Mouse (Mus musculus) cerebellum, adult (tissue): Measurements from ENCODE around the gene Ssna1.
"Not testable (repeated sequence)": the region's sequence is repeated elsewhere in the genome, so short reads cannot be mapped to it uniquely, and the experiment has no call there.

Source experiments
- ATAC-seq: cut with Nextera tagmentation; 2 replicates; pipeline ENCODE4 v1.9.2; 2017; ENCODE audit warnings: mild to moderate bottlenecking, moderate library complexity, mixed read lengths; ENCODE audit not compliant: insufficient number of reproducible peaks, low FRiP score, low TSS enrichment

Ssna1 gene

DNA sequence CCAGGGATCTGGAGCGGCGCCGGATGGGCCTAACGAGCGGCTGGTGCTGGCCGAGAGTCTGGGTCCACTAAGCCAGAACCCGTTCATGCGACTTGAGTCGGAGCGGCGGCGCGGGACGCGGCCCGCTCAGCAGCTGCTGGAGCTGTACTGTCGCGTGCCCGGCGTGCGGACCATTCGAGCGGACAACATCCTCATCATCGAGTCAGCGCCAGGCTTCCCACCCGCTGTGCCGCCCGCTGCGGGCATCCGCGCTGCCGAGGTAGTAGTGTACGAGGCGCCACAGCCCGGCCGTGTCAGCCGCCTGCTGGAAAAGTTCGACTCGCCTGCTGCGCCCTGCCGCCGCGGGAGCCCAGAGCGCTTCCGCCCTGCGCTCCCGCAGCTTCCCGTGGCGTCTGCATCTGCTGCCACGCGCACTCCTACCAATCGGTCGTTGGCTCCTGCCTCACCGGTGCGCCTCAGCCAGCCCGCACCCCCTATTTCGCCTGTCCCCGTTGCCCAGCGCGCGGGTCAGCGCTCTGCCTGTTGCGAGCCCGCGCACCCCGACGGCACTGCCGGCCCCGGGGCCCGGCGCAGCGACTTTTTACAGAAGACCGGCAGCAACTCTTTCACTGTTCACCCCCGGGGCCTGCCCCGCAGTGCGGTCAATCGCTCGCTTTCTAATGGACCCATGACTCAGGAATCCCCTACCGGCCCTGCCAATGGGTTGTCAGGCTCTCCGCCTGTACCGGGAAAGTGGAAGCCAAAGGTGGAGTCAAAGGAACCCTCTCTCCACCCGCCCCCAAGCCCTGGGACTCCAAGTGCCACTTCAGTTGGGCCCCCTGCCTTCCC is 9.2 kb downstream of the Ssna1 start:
- ATAC-seq, result no peak

DNA sequence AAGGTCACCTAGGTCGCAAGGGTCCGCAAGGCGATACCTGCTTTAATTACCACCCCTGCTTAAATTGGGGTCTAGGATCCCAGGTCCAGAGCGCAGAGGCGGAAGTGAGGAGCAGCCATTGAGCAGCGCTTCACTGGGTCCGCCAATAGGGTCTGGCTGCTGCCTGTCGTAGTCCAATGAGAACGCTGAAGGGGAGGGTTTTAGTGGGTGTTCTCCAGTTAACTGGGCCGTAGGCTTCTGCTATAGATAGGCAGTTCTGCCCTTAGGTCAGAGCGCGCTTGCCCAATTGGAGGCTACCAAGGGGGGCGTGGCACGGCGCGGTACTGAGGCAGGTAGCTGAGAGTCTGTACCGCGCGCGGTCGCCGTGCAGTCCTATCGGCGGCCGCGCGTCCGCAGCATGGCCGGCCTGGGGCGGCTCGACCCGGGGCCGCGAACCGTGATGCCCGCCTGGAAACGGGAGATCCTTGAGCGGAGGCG is 9.9 kb downstream of the Ssna1 start, which contains the start of gene Tprn:
TSS of gene Tprn (plus strand) at position 328 of the 477 bp plus-strand sequence.
- peak; percentile 88 for ATAC-seq

DNA sequence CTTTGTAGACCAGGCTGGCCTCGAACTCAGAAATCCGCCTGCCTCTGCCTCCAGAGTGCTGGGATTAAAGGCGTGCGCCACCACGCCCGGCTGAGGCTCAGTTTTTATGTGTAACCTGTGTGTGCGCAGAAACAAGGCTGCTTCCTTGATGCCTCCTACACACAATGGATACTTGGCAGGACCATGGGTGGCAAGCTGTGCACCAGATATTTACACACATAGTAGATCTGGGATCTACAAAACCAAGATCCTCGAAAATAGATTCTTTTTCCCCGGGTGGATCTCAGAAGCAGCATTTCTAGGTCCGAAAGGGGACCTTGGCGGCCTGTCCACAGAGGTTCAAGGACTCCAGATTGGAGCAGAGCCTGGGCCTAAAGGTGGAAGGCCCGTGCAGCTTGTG is 10.4 kb downstream of the Ssna1 start:
- no peak for ATAC-seq

DNA sequence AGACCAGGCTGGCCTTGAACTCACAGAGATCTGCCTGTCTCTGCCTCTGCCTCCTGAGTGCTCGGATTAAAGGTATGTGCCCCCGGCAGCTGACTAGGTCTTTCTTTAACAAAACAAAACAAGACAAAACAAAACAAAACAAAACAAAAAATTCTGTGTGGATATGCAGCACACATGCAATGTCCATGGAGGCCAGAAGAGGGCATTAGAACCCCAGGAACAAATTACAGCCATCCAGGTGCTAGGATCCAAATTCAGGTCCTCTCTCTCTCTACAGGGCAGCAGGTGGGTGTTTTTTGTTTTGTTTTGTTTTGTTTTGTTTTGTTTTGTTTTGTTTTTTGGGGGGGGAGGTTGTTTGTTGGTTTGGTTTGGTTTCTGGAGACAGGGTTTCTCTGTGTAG is 13.4 kb downstream of the Ssna1 start:
- ATAC-seq, result no peak

DNA sequence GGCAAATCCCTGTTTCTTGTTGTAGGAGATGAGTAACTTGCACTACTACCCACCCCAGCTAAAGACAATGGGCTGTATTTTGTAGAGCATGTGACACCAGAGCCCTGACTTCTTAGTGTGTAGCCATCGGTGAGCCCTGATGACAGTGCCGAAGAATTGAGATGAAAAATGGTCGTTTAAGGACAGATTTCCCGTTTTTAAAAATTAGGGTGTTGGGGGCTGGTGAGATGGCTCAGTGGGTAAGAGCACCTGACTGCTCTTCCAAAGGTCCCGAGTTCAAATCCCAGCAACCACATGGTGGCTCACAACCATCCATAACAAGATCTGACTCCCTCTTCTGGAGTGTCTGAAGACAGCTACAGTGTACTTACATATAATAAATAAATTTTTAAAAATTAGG is 15.0 kb downstream of the Ssna1 start:
- ATAC-seq, result not testable (repeated sequence)

DNA sequence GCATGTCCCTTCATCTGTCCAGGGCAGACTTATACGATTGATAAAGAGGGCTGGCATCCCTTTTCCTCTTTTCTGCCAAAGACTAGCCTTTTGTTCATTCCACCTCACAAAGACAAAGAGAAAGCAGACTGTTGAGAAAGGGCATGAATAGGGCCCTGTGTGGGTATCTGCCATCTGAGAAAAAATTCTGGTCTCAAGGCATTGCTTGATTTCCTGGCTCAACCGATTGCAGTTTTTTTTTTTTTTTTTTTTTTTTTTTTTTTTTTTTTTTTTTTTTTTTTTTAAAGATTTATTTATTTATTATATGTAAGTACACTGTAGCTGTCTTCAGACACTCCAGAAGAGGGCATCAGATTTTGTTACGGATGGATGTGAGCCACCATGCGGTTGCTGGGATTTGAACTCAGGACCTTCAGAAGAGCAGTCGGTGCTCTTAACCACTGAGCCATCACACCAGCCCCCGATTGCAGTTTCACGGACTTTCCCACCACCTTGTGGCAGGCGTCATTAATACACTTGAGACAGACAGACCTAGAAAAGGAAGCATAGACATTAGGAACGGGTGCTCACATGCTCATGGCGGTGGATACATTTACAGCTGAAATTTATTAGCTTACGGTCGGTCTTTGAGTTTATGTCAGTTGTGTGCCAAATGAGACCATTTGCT is 15.7 kb downstream of the Ssna1 start:
- not testable (repeated sequence) for ATAC-seq

DNA sequence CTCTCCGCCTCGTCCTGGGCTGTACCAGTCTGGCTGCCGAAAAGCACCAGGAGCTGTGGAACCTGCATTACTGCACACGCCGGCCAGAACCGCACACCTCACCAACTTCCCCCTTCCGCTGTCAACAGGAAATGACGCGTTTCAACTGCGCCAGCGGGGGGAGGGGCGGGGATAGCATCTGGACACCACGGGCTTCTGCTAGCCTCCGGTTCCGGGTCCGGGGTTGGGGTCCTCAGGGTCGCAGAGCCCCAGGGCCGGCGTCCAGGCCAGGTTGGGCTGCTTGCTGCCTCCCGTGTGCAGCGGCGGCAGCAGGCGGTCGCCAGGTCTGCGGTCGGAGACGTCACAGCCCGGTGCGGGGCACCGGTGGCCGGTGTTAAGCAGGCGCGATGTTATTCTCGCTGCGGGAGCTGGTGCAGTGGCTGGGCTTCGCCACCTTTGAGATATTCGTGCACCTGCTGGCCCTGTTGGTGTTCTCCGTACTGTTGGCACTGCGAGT is 16.9 kb downstream of the Ssna1 start, which contains the start of gene Tmem203:
TSS of gene Tmem203 (plus strand) at position 156 of the 496 bp plus-strand sequence.
- ATAC-seq, result peak; percentile 83; the same call in 1 of the 2 replicates

DNA sequence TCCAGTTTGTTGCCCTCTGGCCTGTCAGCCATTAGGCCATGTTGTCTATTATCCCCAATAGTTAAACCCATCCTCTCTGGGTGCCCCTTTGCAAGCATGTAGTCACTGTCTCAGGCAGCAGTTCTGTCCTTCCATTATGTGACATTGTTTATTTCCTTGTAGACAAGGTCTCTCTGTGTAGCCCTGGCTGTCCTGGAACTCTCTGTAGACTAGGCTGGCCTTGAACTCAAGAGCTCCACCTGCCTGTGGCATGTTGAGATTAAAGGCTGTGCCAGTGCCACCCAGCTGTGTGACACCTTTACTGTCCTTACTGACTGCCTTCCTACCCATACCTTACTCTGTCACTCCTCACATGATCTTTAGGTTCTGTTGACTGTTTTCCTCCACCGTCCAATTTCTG is 19.9 kb downstream of the Ssna1 start:
- ATAC-seq, result no peak

DNA sequence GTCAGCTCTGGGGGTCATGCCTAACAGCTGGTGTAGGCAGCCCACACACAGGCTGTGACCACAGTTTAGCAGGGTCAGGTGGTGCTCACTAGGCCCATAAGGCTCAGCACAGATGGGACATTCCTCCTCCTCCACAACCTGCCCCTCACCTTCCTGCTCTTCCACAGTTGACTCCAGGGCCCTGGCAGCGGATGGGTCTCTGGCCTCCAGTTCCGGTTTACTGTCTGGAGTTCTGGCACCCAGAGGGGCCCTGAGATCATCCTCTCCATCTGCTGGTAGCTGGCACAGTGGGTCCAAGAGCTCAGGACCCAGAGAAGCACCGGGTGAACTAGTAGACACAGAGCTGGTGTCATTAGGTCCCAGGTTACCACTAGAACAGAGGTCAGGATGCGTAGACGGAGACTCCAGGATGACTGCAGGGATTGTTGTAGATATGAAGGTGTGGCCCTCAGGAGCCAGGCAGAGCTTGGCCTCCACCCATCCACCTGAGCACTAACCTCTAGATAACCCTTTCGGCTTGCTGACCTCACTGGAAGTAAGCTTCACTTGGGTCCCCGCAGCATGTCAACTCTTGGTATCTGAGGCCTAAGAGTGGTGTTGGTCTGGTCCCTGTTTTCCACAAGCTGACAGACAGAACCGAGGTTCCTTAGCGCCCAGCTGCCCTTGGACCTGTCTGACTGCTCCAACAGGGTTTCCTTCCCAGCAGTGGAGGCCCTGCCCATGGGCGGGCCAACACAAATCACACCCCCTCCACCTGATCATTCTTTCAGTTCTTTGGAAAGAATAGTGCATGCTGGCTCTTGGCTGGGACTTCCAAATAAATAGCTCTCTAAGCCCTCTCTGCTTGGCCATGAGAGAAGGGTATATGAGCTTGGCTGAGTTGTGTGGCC is 25.8 kb downstream of the Ssna1 start, which contains the start of gene AL732309.1:
TSS of gene AL732309.1 (minus strand) at position 681 of the 890 bp plus-strand sequence.
- ATAC-seq, result peak; percentile 38; the same call in 1 of the 2 replicates

DNA sequence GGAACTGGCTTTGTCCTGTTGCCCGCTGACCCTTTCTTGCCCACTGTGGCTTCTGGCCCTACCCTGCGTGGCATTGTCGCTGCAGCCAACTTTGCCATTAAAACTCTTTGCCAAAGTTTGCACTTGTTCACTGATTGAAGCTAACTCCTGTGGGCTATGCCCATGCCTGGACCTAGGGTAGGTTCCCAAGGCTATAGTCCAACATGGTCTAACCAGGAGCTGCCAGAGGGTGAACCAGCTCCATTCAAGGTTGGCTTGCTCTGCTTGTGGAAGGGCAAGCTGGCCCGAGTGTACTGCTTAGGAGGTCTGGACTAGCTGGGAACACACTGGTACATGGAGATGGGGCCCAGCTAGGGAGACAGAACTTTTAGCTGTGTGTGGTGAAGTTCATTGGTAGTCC is 28.1 kb downstream of the Ssna1 start:
- ATAC-seq, result no peak

DNA sequence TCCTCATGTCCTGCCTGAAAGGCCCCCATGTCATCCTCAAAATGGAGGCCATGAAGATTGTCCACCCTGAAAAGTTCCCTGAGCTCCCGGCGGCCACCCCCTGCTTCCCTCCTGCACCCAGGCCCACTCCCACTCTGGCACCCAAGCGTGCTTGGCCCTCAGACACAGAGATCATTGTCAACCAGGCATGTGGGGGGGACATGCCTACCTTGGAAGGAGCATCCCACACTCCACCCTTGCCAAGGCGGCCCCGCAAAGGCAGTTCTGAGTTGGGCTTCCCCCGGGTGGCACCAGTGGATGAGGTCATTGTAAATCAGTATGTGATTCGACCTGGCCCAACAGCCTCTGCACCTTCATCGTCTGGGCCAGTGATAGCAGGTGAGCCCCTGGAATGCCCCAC is 28.9 kb downstream of the Ssna1 start:
- no peak for ATAC-seq

DNA sequence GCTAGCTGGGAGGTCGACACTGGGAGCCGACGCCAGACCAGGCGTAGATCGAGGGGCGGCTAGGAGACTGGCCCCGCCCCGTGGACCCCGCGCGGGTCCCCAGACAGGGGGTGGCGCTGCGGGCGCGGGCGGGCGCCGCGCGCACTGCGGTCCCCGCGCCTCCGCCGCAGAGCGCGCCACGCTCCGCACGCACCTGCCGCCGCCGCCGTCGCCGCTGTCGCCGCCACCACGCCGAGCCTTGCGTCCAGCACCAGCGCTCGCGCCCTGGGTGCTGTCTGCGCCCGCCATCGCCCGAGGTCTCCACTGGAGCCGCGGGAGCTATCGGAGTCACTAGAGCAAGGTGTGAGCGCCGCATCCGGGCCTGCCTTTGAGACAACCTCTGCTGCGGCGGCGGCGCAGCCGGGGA is 30.1 kb downstream of the Ssna1 start, which contains the start of the genes Rnf208 and Cysrt1:
TSS of gene Rnf208 (plus strand) at position 155 of the 406 bp plus-strand sequence.
TSS of gene Cysrt1 (minus strand) at position 352 of the 406 bp plus-strand sequence.
- no peak for ATAC-seq

DNA sequence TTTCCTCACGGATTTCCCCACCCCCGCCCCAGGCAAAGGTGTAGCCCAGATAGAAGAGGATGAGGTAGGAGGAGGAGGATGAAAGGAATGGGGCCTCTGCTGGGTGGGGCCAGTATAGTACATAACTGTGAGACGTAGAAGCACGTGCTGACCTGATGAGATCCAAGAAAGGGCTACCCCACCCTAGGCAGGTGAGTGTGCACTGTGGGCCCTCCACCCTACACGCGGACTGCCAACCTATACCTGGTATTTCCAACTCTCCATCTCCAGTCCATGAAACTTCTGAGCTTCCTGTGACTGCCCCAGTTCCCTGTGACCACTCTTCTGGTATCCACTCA is 30.8 kb downstream of the Ssna1 start:
- no peak for ATAC-seq

DNA sequence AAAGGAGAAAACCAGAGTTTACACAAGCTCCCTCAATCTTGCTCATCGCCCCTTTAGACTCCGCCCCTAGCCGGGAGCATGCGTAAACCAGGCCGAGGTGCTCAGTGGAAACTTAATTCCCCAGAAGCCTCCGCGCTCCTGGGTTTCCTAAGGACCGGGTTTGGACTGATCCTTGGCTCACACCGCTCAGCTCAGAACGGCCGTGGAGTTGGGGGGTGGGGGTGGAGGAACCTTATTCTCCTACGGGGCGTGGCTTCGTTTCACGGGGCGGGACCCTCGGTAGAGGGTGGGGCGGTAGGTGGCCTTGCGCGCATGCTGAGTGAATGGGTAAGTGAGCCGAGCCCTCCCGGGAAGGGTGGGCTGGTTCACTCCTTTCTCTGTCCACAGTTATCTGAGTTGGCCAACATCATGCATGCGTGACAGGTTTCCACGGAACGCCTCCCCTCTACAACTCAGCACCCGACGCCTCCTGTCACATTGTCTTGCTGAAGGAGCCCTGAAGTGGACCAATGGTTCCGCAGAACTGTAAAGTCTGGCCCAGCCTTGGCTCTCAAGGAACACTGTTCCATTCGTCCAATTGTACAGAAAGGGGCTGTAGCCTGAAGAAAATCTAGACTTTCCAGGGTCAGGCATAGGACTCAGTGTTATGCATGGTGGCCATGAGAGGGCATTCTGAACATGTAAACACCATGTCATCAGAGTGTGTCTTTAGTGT is 31.4 kb downstream of the Ssna1 start:
- peak; percentile 64 for ATAC-seq

DNA sequence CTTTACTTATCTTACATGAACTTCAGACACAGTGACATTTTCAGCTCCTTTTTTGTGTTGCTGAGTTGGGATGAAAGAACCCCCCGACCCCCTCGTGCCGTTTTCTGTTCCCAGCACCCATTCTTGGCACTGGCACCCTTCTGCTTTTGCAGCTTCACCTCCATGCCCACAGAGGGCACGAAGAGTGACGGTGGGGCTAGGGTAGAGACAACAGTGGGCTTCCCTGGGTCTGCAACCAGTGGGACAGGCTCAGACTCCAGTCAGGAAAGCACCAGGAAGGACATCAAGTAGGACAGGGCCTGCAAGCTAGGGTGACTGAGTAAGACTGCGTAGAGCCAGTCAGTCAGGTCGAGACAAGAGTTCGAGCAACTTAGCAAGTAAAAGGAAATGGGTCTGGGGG is 31.9 kb downstream of the Ssna1 start:
- no peak for ATAC-seq

DNA sequence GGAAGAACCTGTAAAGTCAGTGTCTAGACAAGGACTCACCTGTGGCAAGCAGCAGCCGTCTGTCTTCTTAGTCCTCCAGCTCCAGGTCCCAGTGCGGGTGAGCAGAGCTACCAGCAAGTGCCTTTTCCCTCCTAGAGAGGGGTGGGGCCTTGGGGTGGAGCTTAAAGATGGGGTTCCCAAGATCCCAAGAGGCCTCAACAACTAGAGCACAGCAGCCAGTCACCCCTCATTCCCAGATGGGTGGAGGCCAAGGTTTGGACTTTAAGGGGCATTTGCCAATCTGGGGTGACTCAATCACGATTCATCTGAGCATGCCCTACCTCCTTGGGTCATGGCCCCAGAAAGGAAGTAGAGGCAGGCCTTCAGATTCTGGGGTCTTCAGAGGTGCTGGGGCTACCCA is 32.5 kb downstream of the Ssna1 start:
- no peak for ATAC-seq

DNA sequence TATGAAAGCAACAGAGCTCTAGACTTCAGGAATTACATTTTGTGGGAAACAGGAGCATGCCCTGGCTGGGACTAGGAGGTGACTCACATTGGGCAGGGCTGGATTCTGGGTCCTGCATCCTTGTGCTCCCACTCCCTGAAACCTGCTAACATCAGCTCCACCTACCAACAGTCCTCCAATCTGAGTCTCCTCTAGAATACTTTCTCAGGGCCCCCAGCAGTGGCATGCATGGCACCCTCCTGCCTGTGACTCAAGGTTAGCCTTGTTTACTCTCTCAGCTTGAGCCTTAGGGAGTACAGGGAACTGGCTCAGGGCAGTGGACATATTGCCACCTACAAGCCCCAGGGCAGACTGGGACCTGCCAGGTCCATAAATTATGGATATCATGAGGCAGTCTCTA is 34.1 kb downstream of the Ssna1 start:
- no peak for ATAC-seq

DNA sequence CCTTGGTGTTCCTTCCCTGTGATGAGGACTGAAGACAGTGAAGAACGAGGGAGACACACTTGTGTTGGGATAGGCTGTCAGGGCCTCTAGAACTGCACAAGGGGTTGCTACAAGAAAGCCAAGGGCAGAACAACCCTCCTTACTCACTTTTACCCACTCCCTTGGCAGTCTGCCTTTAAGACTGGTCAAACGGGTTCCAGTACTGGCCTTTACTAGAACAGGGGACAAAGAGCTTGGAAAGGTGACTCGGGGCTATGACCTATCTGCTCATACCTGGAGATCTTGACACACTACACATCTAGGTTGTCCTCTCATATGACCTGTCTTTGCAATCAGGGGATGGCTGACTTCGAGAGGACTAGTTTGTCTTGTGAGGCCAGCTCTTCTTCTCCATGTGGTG is 34.7 kb downstream of the Ssna1 start:
- ATAC-seq, result no peak

DNA sequence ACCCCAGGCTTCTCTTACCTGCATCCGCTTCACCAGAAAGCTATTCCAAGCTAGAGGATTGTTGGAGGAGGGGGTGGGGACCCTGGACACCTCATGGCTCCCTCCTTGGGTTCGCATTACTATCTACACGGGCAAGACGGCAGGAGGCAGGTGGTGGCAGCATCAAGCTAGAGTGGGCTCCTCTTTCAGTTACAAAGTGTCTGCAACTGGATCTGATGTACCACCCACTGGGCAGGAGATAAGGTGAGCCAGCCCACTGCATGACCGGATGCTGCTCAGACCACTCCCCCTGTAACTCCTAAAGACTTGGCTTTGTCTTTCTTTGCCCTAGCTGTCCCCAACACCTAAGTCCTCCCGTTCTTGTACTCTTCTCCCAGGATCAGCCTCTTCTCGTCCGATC is 35.6 kb downstream of the Ssna1 start, which contains the start of gene Rnf224:
TSS of gene Rnf224 (minus strand) at position 174 of the 400 bp plus-strand sequence.
- no peak for ATAC-seq
